Mouse (Mus musculus) R1 (cell line): ENCODE results near the gene Vmn1r111.
"Not testable (repeated sequence)": the region's sequence is repeated elsewhere in the genome, so short reads cannot be mapped to it uniquely, and the experiment has no call there.

ENCODE experiments used
- DNase-seq: peaks from one replicate; pipeline ENCODE4 v3.0.0-alpha.2; 2018; ENCODE audit warnings: low read depth, low spot score

The Vmn1r111 gene

GRCm38 (mm10) chr7:20703116-20703515 lies at the start of gene Vmn1r111:
Gene Vmn1r111, minus strand, starts transcription at chr7:20703216.
- DNase-seq, result not testable (repeated sequence)

GRCm38 (mm10) chr7:20730524-20730923 lies 27.5 kb upstream of the Vmn1r111 start, which contains the start of gene Gm10668:
Gene Gm10668, minus strand, starts transcription at chr7:20730624.
- not testable (repeated sequence) for DNase-seq

- DNase-seq, result not testable (repeated sequence)
These were observed 34.4 kb downstream of the Vmn1r111 start, which contains the start of gene Vmn1r107 for GRCm38 (mm10) chr7:20668618-20669017. Gene Vmn1r107, plus strand, starts transcription at chr7:20668918.
